Mouse (Mus musculus) adrenal gland, postnatal 36 days (tissue): Measurements from ENCODE around the gene Angel1. TPM values are rescaled to one million over a fixed set of nuclear protein-coding genes. Genes with fewer than 3 reads are reported as not detected.

ENCODE experiments used
- DNase-seq, 2 experiments: peaks; one replicate each; pipeline ENCODE4 v3.0.0; 2021; ENCODE audit warnings: mixed read lengths in 1 of 2
- total RNA-seq, 2 experiments: library from RNA; stranded (reverse); gene quantifications; 2 replicates each; pipeline ENCODE4 v1.2.3; 2021

Gene Angel1
- total RNA-seq, 2 experiments from 2014 or later = 3.1 to 3.9 TPM

- DNase-seq = peak; percentile 70 to 83
Measured at GRCm38 (mm10) chr12:86678591-86679545, 47.4 kb downstream of the Angel1 start, which contains the start of gene Vash1. Gene Vash1 (plus strand): TSS chr12:86678700.

GRCm38 (mm10) chr12:86672507-86672906 lies 53.8 kb downstream of the Angel1 start:
- DNase-seq = no peak

GRCm38 (mm10) chr12:86672105-86672504 lies 54.2 kb downstream of the Angel1 start:
- DNase-seq = no peak

- DNase-seq = no peak
Measured at GRCm38 (mm10) chr12:86668404-86668803, 57.9 kb downstream of the Angel1 start.

- no peak for DNase-seq
Measured at GRCm38 (mm10) chr12:86665656-86666055, 60.6 kb downstream of the Angel1 start.

GRCm38 (mm10) chr12:86660466-86660865 lies 65.8 kb downstream of the Angel1 start:
- no peak for DNase-seq

GRCm38 (mm10) chr12:86659447-86659968 lies 66.8 kb downstream of the Angel1 start:
- DNase-seq = no peak

- DNase-seq = peak; percentile 86 to 89
Measured at GRCm38 (mm10) chr12:86652570-86653041, 73.7 kb downstream of the Angel1 start.

- DNase-seq = no peak
Measured at GRCm38 (mm10) chr12:86651301-86651860, 74.9 kb downstream of the Angel1 start.

Other genes starting within 250 kb of the Angel1 start
- gene Vash1, start 47.8 kb downstream of the Angel1 start, total RNA-seq = 1 to 10 TPM; 3.9 to 6.9 TPM
- not detected for gene Lrrc74a, start 7.9 kb upstream of the Angel1 start, total RNA-seq
- 10 to 100 TPM; 47.3 to 64.5 TPM for gene Irf2bpl, start 158.3 kb upstream of the Angel1 start, total RNA-seq
- 10 to 100 TPM; 24.4 to 24.7 TPM for gene Cipc, start 220.6 kb upstream of the Angel1 start, total RNA-seq